Mouse (Mus musculus) liver, embryonic 14.5 days (tissue): ENCODE measurements at regions not wholly inside any gene's neighbourhood (a gene's known extent, or its start where the extent isn't known, plus 50 kb on each side); places are given as distances from the start of the nearest gene placed in this dataset.

Source experiments
- CTCF ChIP-seq: IDR thresholded peaks from 2 replicates; pipeline ENCODE4 v1.5.1; 2016; ENCODE audit warnings: antibody characterized with exemption, low read depth, control low read depth
- EP300 ChIP-seq: IDR thresholded peaks from 2 replicates; pipeline ENCODE4 v1.6.1; 2016; ENCODE audit warnings: antibody characterized with exemption, low read depth

GRCm38 (mm10) chr5:100236277-100236676 is 76.7 kb upstream of the Tmem150c start:
- no peak for TF ChIP-seq CTCF
- TF ChIP-seq EP300, result no peak
